Mouse (Mus musculus): ENCODE data around the gene Ccndbp1.
"Not testable (repeated sequence)": the region's sequence is repeated elsewhere in the genome, so short reads cannot be mapped to it uniquely, and the experiment has no call there.

Gene Ccndbp1

GRCm38 (mm10) chr2:120998863-120999262 lies 9.3 kb upstream of the Ccndbp1 start:
- ATAC-seq (ENCODE audit: low TSS enrichment), result no peak

GRCm38 (mm10) chr2:121003586-121003985 lies 4.6 kb upstream of the Ccndbp1 start:
- no peak for ATAC-seq (ENCODE audit: low TSS enrichment)

- no peak for ATAC-seq (ENCODE audit: low TSS enrichment)
These were observed 4.0 kb upstream of the Ccndbp1 start for GRCm38 (mm10) chr2:121004018-121004811.

- no peak for ATAC-seq (ENCODE audit: low TSS enrichment)
These were observed 1.2 kb upstream of the Ccndbp1 start for GRCm38 (mm10) chr2:121006986-121007385.

- peak; percentile 38; the same call in 1 of the 2 replicates for ATAC-seq (ENCODE audit: low TSS enrichment)
These were observed 433 bp downstream of the Ccndbp1 start for GRCm38 (mm10) chr2:121008664-121009007.

- no peak for ATAC-seq (ENCODE audit: low TSS enrichment)
These were observed 971 bp downstream of the Ccndbp1 start for GRCm38 (mm10) chr2:121009071-121009677.

GRCm38 (mm10) chr2:121012676-121013075 lies 4.5 kb downstream of the Ccndbp1 start:
- no peak for ATAC-seq (ENCODE audit: low TSS enrichment)

- no peak for ATAC-seq (ENCODE audit: low TSS enrichment)
These were observed 7.3 kb downstream of the Ccndbp1 start for GRCm38 (mm10) chr2:121015507-121015906.

- ATAC-seq (ENCODE audit: low TSS enrichment), result no peak
These were observed 8.0 kb downstream of the Ccndbp1 start for GRCm38 (mm10) chr2:121016226-121016625.

GRCm38 (mm10) chr2:121017151-121017550 lies 8.9 kb downstream of the Ccndbp1 start:
- ATAC-seq (ENCODE audit: low TSS enrichment), result no peak

- no peak for ATAC-seq (ENCODE audit: low TSS enrichment)
These were observed 14.7 kb downstream of the Ccndbp1 start for GRCm38 (mm10) chr2:121022918-121023317.

- ATAC-seq (ENCODE audit: low TSS enrichment), result no peak
These were observed 28.6 kb downstream of the Ccndbp1 start, which contains the start of gene Epb42 for GRCm38 (mm10) chr2:121036733-121037341. TSS of gene Epb42 (minus strand) at chr2:121037072.

GRCm38 (mm10) chr2:121038851-121039250 lies 30.6 kb downstream of the Ccndbp1 start:
- ATAC-seq (ENCODE audit: low TSS enrichment), result not testable (repeated sequence)

- no peak for ATAC-seq (ENCODE audit: low TSS enrichment)
These were observed 31.2 kb downstream of the Ccndbp1 start for GRCm38 (mm10) chr2:121039382-121039781.

- peak; percentile 64; the same call in 1 of the 2 replicates for ATAC-seq (ENCODE audit: low TSS enrichment)
These were observed 32.9 kb downstream of the Ccndbp1 start for GRCm38 (mm10) chr2:121041098-121041497.

- ATAC-seq (ENCODE audit: low TSS enrichment), result no peak
These were observed 37.5 kb downstream of the Ccndbp1 start for GRCm38 (mm10) chr2:121045653-121046052.

- no peak for ATAC-seq (ENCODE audit: low TSS enrichment)
These were observed 44.0 kb downstream of the Ccndbp1 start for GRCm38 (mm10) chr2:121052176-121052575.

- ATAC-seq (ENCODE audit: low TSS enrichment), result no peak
These were observed 45.9 kb downstream of the Ccndbp1 start for GRCm38 (mm10) chr2:121054060-121054459.

GRCm38 (mm10) chr2:121055915-121056314 lies 47.7 kb downstream of the Ccndbp1 start:
- no peak for ATAC-seq (ENCODE audit: low TSS enrichment)

GRCm38 (mm10) chr2:121057997-121058396 lies 49.8 kb downstream of the Ccndbp1 start:
- no peak for ATAC-seq (ENCODE audit: low TSS enrichment)

- ATAC-seq (ENCODE audit: low TSS enrichment), result no peak
These were observed 53.1 kb downstream of the Ccndbp1 start for GRCm38 (mm10) chr2:121061315-121061714.

All from frontal cortex, adult (tissue).